Mouse (Mus musculus) forebrain, postnatal 0 days (tissue): Measurements from ENCODE around the gene Trim25. TPM values are rescaled to one million over a fixed set of nuclear protein-coding genes. Genes with fewer than 3 reads are reported as not detected.

Experiments
- ATAC-seq: fragments of 200-750 bp; cut with Nextera tagmentation; 2 replicates; pipeline ENCODE4 v1.8.0; 2017; ENCODE audit warnings: mild to moderate bottlenecking, moderate library complexity
- DNase-seq: peaks from one replicate; pipeline ENCODE4 v3.0.0-alpha.2; 2015
- H3K27ac ChIP-seq: fragments of 300-500 bp; sonication (generic); 2 replicates; pipeline ENCODE4 v1.5.1; 2014; ENCODE audit warnings: low read depth, mild to moderate bottlenecking, antibody characterized with exemption, low read length, moderate library complexity, mixed read lengths
- H3K27me3 ChIP-seq: fragments of 300-500 bp; sonication (generic); 2 replicates; pipeline ENCODE4 v1.6.1; 2014; ENCODE audit warnings: mild to moderate bottlenecking, low read length, mixed read lengths; ENCODE audit not compliant: insufficient read depth
- H3K36me3 ChIP-seq: fragments of 300-500 bp; sonication (generic); 2 replicates; pipeline ENCODE4 v1.6.1; 2014; ENCODE audit warnings: mild to moderate bottlenecking, moderate library complexity; ENCODE audit not compliant: insufficient read depth
- H3K4me1 ChIP-seq: fragments of 300-500 bp; sonication (generic); 2 replicates; pipeline ENCODE4 v1.6.1; 2014; ENCODE audit warnings: antibody characterized with exemption; ENCODE audit not compliant: insufficient read depth
- H3K4me2 ChIP-seq: fragments of 300-500 bp; sonication (generic); 2 replicates; pipeline ENCODE4 v1.6.1; 2014; ENCODE audit warnings: low read depth, mild to moderate bottlenecking, moderate library complexity
- H3K4me3 ChIP-seq: fragments of 300-500 bp; sonication (generic); 2 replicates; pipeline ENCODE4 v1.5.1; 2014; ENCODE audit warnings: low read depth, low read length, mixed read lengths
- H3K9ac ChIP-seq: fragments of 300-500 bp; sonication (generic); 2 replicates; pipeline ENCODE4 v1.6.1; 2014; ENCODE audit warnings: mild to moderate bottlenecking
- H3K9me3 ChIP-seq: fragments of 300-500 bp; sonication (generic); 2 replicates; pipeline ENCODE4 v1.6.1; 2016; ENCODE audit warnings: low read length
- CTCF ChIP-seq: sonication (generic); IDR thresholded peaks from 2 replicates; pipeline ENCODE4 v1.5.1; 2016; ENCODE audit warnings: antibody characterized with exemption, control low read depth, low read depth
- WGBS: fragments of 180-500 bp; shearing (Covaris S2); extraction: QIAGEN DNeasy Blood & Tissue Kit; methylation state at CpG from one replicate; pipeline ENCODE4 v1.1.7; 2014; 5-methylcytosine and 5-hydroxymethylcytosine counted together
- polyA plus RNA-seq: library from polyadenylated mRNA; unstranded; fragments of >200 nt; fragmentation: Nextera tagmentation; extraction: Ambion mirVana; gene quantifications from 2 replicates; pipeline ENCODE4 v1.2.1, GENCODE M21; 2015
- total RNA-seq: library from RNA; depleted of rRNA; stranded (reverse); fragments of >200 nt; gene quantifications from 2 replicates; pipeline ENCODE4 v1.2.3, GENCODE M21; 2014; rRNA removed

Gene Trim25
- total and polyA plus RNA-seq, 2 experiments from 2014 or later, result 4.6 to 4.9 TPM

GRCm38 (mm10) chr11:89068649-89069048 lies 69.5 kb downstream of the Trim25 start:
- Histone ChIP-seq H3K36me3 (no peaks in the 10 kb centered on the region), H3K4me2 (no peak overlapping the region), H3K9ac (no peak overlapping the region), H3K4me3 (no peak overlapping the region), H3K4me1 (no peaks in the 10 kb centered on the region), H3K27ac (no peak overlapping the region), H3K27me3 (no peaks in the 10 kb centered on the region), H3K9me3 (no peaks in the 10 kb centered on the region)
- TF ChIP-seq CTCF, result no peak
- WGBS, result 89% methylated on average over 14 of the region's 14 CpGs
- ATAC-seq (no peak), DNase-seq (no peak)

- H3K27me3 ChIP-seq, result no peaks in the 10 kb centered on the region
- no peak overlapping the region for H3K27ac ChIP-seq
- ATAC-seq (no peak), DNase-seq (peak; percentile 76)
- H3K4me3 ChIP-seq, result no peak overlapping the region
- peak; percentile 84 for TF ChIP-seq CTCF
- no peaks in the 10 kb centered on the region for H3K36me3 ChIP-seq
- WGBS, result 27% methylated on average over 6 of the region's 6 CpGs
- no peak overlapping the region for H3K9ac ChIP-seq
- no peak overlapping the region for H3K4me2 ChIP-seq
- no peaks in the 10 kb centered on the region for H3K4me1 ChIP-seq
- H3K9me3 ChIP-seq, result no peaks in the 10 kb centered on the region
Measured at GRCm38 (mm10) chr11:89069303-89069702, 70.1 kb downstream of the Trim25 start.

Other genes with a start within 250 kb of the Trim25 start
- gene Akap1, start 134.8 kb upstream of the Trim25 start, total RNA-seq, result 53.2 and 60.7 TPM in 2 replicates
- gene Akap1, start 134.8 kb upstream of the Trim25 start, polyA plus RNA-seq, result 24.5 and 28.6 TPM in 2 replicates
- gene Scpep1, start 43.9 kb upstream of the Trim25 start, total RNA-seq, result 27.5 and 28.9 TPM in 2 replicates
- gene Scpep1, start 43.9 kb upstream of the Trim25 start, polyA plus RNA-seq, result 19.5 and 27.4 TPM in 2 replicates
- gene Elobl, start 32.4 kb upstream of the Trim25 start, total RNA-seq, result not detected in 2 replicates
- not detected in 2 replicates for gene Elobl, start 32.4 kb upstream of the Trim25 start, polyA plus RNA-seq
- 40.1 and 44.9 TPM in 2 replicates for gene Coil, start 29.1 kb upstream of the Trim25 start, total RNA-seq
- gene Coil, start 29.1 kb upstream of the Trim25 start, polyA plus RNA-seq, result 23.7 and 25.5 TPM in 2 replicates
- gene Dgke, start 67.5 kb downstream of the Trim25 start, total RNA-seq, result 30.5 and 37.8 TPM in 2 replicates
- gene Dgke, start 67.5 kb downstream of the Trim25 start, polyA plus RNA-seq, result 10.5 and 14.6 TPM in 2 replicates
- not detected in 2 replicates for gene Gm525, start 74.5 kb downstream of the Trim25 start, total RNA-seq
- gene Gm525, start 74.5 kb downstream of the Trim25 start, polyA plus RNA-seq, result 0.30 and 0.39 TPM in 2 replicates